Mouse (Mus musculus) liver, postnatal 0 days (tissue): ENCODE results near the gene Adcy10. TPM values are rescaled to one million over a fixed set of nuclear protein-coding genes. Genes with fewer than 3 reads are reported as not detected.

Experiments
- ATAC-seq: fragments of 200-750 bp; cut with Nextera tagmentation; 2 replicates; pipeline ENCODE4 v1.8.0; 2017; ENCODE audit warnings: mild to moderate bottlenecking, moderate library complexity
- DNase-seq: peaks from one replicate; pipeline ENCODE4 v3.0.0-alpha.2; 2016
- H3K27ac ChIP-seq: fragments of 300-500 bp; sonication (generic); 2 replicates; pipeline ENCODE4 v1.5.1; 2014; ENCODE audit warnings: antibody characterized with exemption, moderate library complexity, mild to moderate bottlenecking, low read depth
- H3K27me3 ChIP-seq: fragments of 300-500 bp; sonication (generic); 2 replicates; pipeline ENCODE4 v1.6.1; 2014; ENCODE audit warnings: low read length, control low read depth, mixed read lengths; ENCODE audit not compliant: insufficient read depth
- H3K36me3 ChIP-seq: fragments of 300-500 bp; sonication (generic); replicated peaks from 2 replicates; pipeline ENCODE4 v1.6.1; 2014; ENCODE audit warnings: mild to moderate bottlenecking, control low read depth, low read length, moderate library complexity, mixed read lengths; ENCODE audit not compliant: insufficient read depth
- H3K4me1 ChIP-seq: fragments of 300-500 bp; sonication (generic); 2 replicates; pipeline ENCODE4 v1.6.1; 2014; ENCODE audit warnings: antibody characterized with exemption, mild to moderate bottlenecking, control low read depth; ENCODE audit not compliant: insufficient read depth
- H3K4me2 ChIP-seq: fragments of 300-500 bp; sonication (generic); 2 replicates; pipeline ENCODE4 v1.6.1; 2014; ENCODE audit warnings: low read depth, mild to moderate bottlenecking, low read length, moderate library complexity, mixed read lengths
- H3K4me3 ChIP-seq: fragments of 300-500 bp; sonication (generic); 2 replicates; pipeline ENCODE4 v1.5.1; 2014; ENCODE audit warnings: low read depth, low read length
- H3K9ac ChIP-seq: fragments of 300-500 bp; sonication (generic); replicated peaks from 2 replicates; pipeline ENCODE4 v1.6.1; 2014; ENCODE audit warnings: mild to moderate bottlenecking, moderate library complexity
- H3K9me3 ChIP-seq: fragments of 300-500 bp; sonication (generic); 2 replicates; pipeline ENCODE4 v1.6.1; 2016; ENCODE audit warnings: mild to moderate bottlenecking, control low read depth, low read length, mixed read lengths
- CTCF ChIP-seq: sonication (generic); IDR thresholded peaks from 2 replicates; pipeline ENCODE4 v1.5.1; 2016; ENCODE audit warnings: antibody characterized with exemption, low read depth
- EP300 ChIP-seq: IDR thresholded peaks from 2 replicates; pipeline ENCODE4 v1.6.1; 2016; ENCODE audit warnings: antibody characterized with exemption, low read depth, mild to moderate bottlenecking
- WGBS: fragments of 180-500 bp; shearing (Covaris S2); extraction: QIAGEN DNeasy Blood & Tissue Kit; methylation state at CpG from one replicate; pipeline ENCODE4 v1.1.7; 2014; ENCODE audit not compliant: insufficient replicate concordance; 5-methylcytosine and 5-hydroxymethylcytosine counted together
- polyA plus RNA-seq: library from polyadenylated mRNA; unstranded; fragments of >200 nt; fragmentation: Nextera tagmentation; extraction: Ambion mirVana; gene quantifications from 2 replicates; pipeline ENCODE4 v1.2.1, GENCODE M21; 2015

Adcy10 gene
- polyA plus RNA-seq, 1 experiment from 2014 or later = 0.19 TPM

DNA sequence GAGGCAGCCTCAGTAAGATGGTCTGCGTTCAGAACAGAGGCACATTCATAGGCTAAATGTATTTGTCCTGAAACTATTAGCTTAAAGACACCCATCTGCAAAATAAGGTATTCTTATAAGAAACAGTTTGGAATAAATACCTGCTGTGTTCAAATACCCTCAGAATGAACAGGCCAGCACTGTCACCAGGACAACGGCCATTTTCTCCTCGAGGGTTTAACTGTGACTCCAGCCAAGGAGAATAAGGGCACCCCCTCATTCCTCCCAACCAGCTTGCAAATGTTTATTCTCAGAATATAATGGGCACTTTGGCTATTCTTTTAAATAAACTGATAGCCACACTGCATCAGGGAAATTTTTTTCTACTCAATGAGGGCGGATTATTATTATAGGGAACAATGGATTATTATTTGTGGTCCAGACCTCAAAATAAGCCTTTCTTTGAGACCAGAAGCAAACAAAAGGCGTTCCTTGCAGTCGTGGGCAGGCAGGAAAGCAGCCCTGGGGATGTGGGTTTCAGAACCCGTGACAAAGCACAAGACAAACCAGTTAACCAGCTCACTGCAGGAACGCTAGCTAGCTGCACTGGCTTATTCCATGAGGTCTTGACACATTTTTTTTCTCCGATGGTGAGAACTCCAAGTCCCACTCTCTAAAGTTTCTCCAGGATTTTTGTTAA lies 125.5 kb downstream of the Adcy10 start:
- no peak for ATAC-seq
- Histone ChIP-seq H3K9ac (no peak overlapping the region), H3K27me3 (no peaks in the 10 kb centered on the region), H3K4me3 (no peak overlapping the region), H3K36me3 (0 out of 2 replicates have a peak, but pooled peaks cover 3% of the 10 kb centered on the region), H3K27ac (no peak overlapping the region), H3K9me3 (no peaks in the 10 kb centered on the region), H3K4me2 (no peak overlapping the region), H3K4me1 (peaks cover 7% of the 10 kb centered on the region)
- TF ChIP-seq EP300 (no peak), CTCF (no peak)
- no peak for DNase-seq
- 59% methylated on average over 9 of the region's 9 CpGs for WGBS

DNA sequence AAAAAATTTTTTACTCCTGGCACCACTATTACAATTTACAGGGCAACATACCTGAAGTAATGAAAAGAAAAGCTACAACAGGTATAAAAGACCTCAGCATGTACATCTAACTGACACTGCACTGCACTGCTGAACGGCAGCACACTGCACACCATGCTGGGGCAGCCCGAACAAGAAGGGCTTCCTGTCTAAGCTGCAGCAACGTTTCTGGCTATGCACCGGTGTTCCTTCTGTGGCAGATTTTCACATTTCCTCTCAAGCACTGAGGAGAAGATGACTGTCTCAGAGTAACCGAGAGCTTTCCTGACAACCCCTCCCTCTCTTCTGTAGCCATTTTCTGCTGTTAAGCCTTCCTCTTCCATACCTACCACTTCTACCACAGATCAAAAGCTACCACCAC lies 127.7 kb downstream of the Adcy10 start:
- H3K9me3 ChIP-seq = no peaks in the 10 kb centered on the region
- no peaks in the 10 kb centered on the region for H3K27me3 ChIP-seq
- ATAC-seq (no peak), DNase-seq (no peak)
- H3K4me3 ChIP-seq = no peak overlapping the region
- 28% methylated on average over 5 of the region's 5 CpGs for WGBS
- no peaks in the 10 kb centered on the region for H3K36me3 ChIP-seq
- no peak overlapping the region for H3K9ac ChIP-seq
- H3K4me2 ChIP-seq = no peak overlapping the region
- H3K27ac ChIP-seq = no peak overlapping the region
- TF ChIP-seq EP300 = no peak
- peaks cover 14% of the 10 kb centered on the region for H3K4me1 ChIP-seq

DNA sequence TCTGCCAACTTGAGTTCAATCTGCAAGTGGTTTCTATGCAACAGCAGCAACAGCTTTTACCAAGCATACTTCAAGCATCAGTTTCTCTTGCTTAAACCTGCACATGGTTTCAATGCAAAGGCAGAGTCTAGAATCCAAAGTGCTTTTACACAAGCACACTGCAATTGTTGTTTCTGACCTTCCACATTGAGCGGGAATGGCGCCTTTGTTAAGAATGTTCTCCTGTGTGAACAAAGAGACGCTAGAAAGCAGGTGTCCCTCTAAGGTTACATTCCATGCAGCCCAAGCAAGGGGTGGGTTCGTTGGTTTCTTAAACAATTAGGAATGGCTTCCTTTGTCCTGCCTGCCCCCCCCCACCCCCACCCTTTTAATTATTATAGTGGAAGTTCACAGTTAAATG lies 128.9 kb downstream of the Adcy10 start:
- TF ChIP-seq EP300 = no peak
- no peak for TF ChIP-seq CTCF
- H3K27ac ChIP-seq = no peak overlapping the region
- H3K4me2 ChIP-seq = no peak overlapping the region
- peaks cover 17% of the 10 kb centered on the region for H3K4me1 ChIP-seq
- DNase-seq = no peak
- H3K9me3 ChIP-seq = no peaks in the 10 kb centered on the region
- H3K9ac ChIP-seq = no peak overlapping the region
- no peak for ATAC-seq
- 74% methylated on average over 4 of the region's 4 CpGs for WGBS
- no peak overlapping the region for H3K4me3 ChIP-seq
- H3K27me3 ChIP-seq = no peaks in the 10 kb centered on the region
- H3K36me3 ChIP-seq = no peaks in the 10 kb centered on the region

DNA sequence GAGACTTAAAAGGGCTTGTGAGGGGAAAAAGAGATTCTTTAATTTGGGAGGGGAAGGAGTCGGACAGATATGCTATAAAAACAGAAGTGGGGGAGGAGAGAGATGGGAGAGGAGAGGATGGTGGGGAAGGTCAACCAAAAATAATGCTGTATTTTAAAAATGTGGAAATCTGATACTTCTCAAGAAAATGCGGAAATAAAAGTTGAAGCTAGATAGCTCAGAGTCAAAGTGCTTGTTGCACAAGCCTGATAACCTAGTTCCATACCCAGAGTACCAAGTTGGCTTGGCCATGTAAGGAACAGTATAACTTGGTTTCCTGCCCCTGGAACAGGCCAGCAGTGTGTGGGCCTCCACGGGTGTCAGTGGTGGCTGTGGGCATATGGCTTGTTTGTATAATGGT lies 129.8 kb downstream of the Adcy10 start:
- DNase-seq (no peak), ATAC-seq (no peak)
- Histone ChIP-seq H3K27me3 (no peaks in the 10 kb centered on the region), H3K27ac (no peak overlapping the region), H3K9me3 (no peaks in the 10 kb centered on the region), H3K36me3 (no peaks in the 10 kb centered on the region), H3K9ac (no peak overlapping the region), H3K4me1 (peaks cover 16% of the 10 kb centered on the region), H3K4me3 (no peak overlapping the region), H3K4me2 (no peak overlapping the region)
- 82% methylated on average over 3 of the region's 3 CpGs for WGBS
- TF ChIP-seq CTCF (no peak), EP300 (no peak)

DNA sequence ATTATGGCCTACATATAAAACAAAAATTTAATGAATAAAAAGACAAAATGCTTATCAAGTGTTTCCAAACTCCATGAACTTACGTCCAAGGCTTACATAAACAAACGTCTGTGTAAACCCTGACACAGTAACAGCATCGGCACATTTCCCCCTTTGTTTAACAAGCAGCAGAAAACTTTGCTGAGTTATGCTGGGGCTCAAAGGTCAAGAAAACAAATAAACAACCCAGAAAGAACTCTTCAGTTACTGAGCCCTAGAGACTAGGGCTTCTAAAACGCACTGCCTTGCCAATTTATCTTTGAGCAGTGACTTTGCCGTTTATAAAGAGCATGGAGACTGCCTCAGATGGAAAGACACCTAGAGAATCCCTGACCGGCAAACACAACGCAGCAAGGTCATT lies 131.7 kb downstream of the Adcy10 start:
- Histone ChIP-seq H3K9ac (peak overlapping the region; percentile 28; the same call in 1 of the 2 replicates), H3K4me1 (peaks cover 16% of the 10 kb centered on the region), H3K27ac (peak overlapping the region; percentile 96), H3K4me3 (no peak overlapping the region), H3K36me3 (no peaks in the 10 kb centered on the region), H3K9me3 (no peaks in the 10 kb centered on the region), H3K4me2 (peak overlapping the region; percentile 34; the same call in 1 of the 2 replicates), H3K27me3 (no peaks in the 10 kb centered on the region)
- DNase-seq (no peak), ATAC-seq (peak; percentile 73)
- WGBS = 34% methylated on average over 7 of the region's 7 CpGs
- TF ChIP-seq CTCF (no peak), EP300 (peak; percentile 46)

DNA sequence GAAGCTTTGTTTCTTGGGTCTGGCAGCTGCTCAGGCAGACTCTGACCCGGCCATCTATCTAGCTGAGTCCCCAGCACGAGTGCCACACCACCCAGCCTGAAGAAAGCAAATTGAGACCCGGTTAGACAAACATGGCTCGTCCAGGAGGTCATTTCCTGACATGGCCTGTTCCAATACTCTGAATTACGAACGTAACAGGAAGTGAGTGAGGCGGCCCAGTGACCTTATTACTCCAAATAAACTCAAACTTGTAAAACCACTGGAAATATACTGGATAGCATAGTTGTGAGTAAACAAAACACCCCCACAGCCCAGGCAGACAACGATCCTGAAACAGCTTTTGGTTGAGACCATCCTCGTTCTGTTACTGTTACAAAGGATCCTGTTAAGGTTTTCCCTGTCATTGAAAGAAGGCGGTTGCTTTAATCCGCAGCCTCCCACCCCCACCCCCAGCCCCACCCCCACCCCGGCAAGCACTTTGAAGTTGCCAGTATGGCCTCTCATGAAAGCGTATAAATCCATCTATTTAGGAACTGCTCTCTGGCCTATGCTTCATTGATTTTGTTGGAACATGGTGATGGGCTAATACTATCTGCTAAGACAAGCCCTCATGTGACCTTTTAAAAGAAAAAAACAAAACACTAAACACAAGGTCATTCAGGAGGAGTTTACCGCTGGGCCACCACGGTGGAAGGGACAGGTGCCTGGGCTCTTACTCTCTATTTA lies 132.3 kb downstream of the Adcy10 start:
- Histone ChIP-seq H3K9ac (peak overlapping the region; percentile 28; the same call in 1 of the 2 replicates), H3K36me3 (no peaks in the 10 kb centered on the region), H3K27me3 (no peaks in the 10 kb centered on the region), H3K9me3 (no peaks in the 10 kb centered on the region), H3K27ac (peak overlapping the region; percentile 96), H3K4me1 (peaks cover 16% of the 10 kb centered on the region), H3K4me2 (peak overlapping the region; percentile 34; the same call in 1 of the 2 replicates), H3K4me3 (no peak overlapping the region)
- TF ChIP-seq EP300 (peak; percentile 11; the same call in 1 of the 2 replicates), CTCF (no peak)
- ATAC-seq = peak; percentile 89
- 27% methylated on average over 15 of the region's 15 CpGs for WGBS
- DNase-seq = peak; percentile 52
